Mouse (Mus musculus) megakaryocyte, embryonic 14.5 days (primary cell): ENCODE results near the gene Gm17334.

Source experiments
- FLI1 ChIP-seq: IDR thresholded peaks from 2 replicates; pipeline ENCODE4 v1.6.1; 2012; ENCODE audit warnings: low read length, inconsistent platforms, mixed read lengths
- GATA1 ChIP-seq: IDR thresholded peaks from 3 replicates; pipeline ENCODE4 v1.6.1; 2012; ENCODE audit warnings: mixed read lengths, low read length, inconsistent platforms, borderline replicate concordance

GRCm38 (mm10) chr11:53761284-53761683, 11.7 kb downstream of the Gm17334 start:
- TF ChIP-seq GATA1 = no peak
- no peak for TF ChIP-seq FLI1
